Mouse (Mus musculus): Measurements from ENCODE around the gene Cnst. TPM values are rescaled to one million over a fixed set of nuclear protein-coding genes. Genes with fewer than 3 reads are reported as not detected.
A peak's percentile ranks its signal among the peaks of the same experiment; 100 is the strongest.

Cnst gene
- total and polyA plus RNA-seq, 3 experiments = 14.5 to 35.1 (median 26.3) TPM

GRCm38 (mm10) chr1:179591639-179592038 is 45.5 kb downstream of the Cnst start:
- no peak for DNase-seq

- no peak for DNase-seq
Observed at GRCm38 (mm10) chr1:179592143-179592542, 46.0 kb downstream of the Cnst start.

- DNase-seq = no peak
Observed at GRCm38 (mm10) chr1:179592972-179593371, 46.8 kb downstream of the Cnst start.

- DNase-seq = no peak
Observed at GRCm38 (mm10) chr1:179598386-179598785, 52.2 kb downstream of the Cnst start.

GRCm38 (mm10) chr1:179604526-179604925 is 58.4 kb downstream of the Cnst start:
- no peak for DNase-seq

- no peak for DNase-seq
Observed at GRCm38 (mm10) chr1:179606004-179606723, 60.0 kb downstream of the Cnst start.

- peak; percentile 30 for DNase-seq
Observed at GRCm38 (mm10) chr1:179608521-179608920, 62.4 kb downstream of the Cnst start.

- DNase-seq = no peak
Observed at GRCm38 (mm10) chr1:179609724-179610505, 63.7 kb downstream of the Cnst start.

- DNase-seq = no peak
Observed at GRCm38 (mm10) chr1:179611182-179611581, 65.0 kb downstream of the Cnst start.

GRCm38 (mm10) chr1:179612418-179612817 is 66.2 kb downstream of the Cnst start:
- no peak for DNase-seq

GRCm38 (mm10) chr1:179612986-179613505 is 66.9 kb downstream of the Cnst start:
- DNase-seq = no peak

- no peak for DNase-seq
Observed at GRCm38 (mm10) chr1:179617426-179617825, 71.3 kb downstream of the Cnst start.

GRCm38 (mm10) chr1:179622665-179623064 is 76.5 kb downstream of the Cnst start:
- no peak for DNase-seq

GRCm38 (mm10) chr1:179623657-179624056 is 77.5 kb downstream of the Cnst start:
- peak; percentile 21 for DNase-seq

GRCm38 (mm10) chr1:179624354-179624753 is 78.2 kb downstream of the Cnst start:
- DNase-seq = peak; percentile 40

- DNase-seq = no peak
Observed at GRCm38 (mm10) chr1:179627855-179628254, 81.7 kb downstream of the Cnst start.

- DNase-seq = no peak
Observed at GRCm38 (mm10) chr1:179628438-179629106, 82.4 kb downstream of the Cnst start.

- DNase-seq = no peak
Observed at GRCm38 (mm10) chr1:179629276-179629675, 83.1 kb downstream of the Cnst start.

GRCm38 (mm10) chr1:179632746-179633413 is 86.7 kb downstream of the Cnst start:
- DNase-seq = no peak

- DNase-seq = peak; percentile 15
Observed at GRCm38 (mm10) chr1:179633414-179633752, 87.2 kb downstream of the Cnst start.

GRCm38 (mm10) chr1:179634159-179634558 is 88.0 kb downstream of the Cnst start:
- DNase-seq = peak; percentile 31

GRCm38 (mm10) chr1:179642726-179643125 is 96.6 kb downstream of the Cnst start:
- no peak for DNase-seq
